Mouse (Mus musculus) thymus, adult 2 months (tissue): ENCODE data around the gene Dapk1.

ENCODE experiments used
- CTCF ChIP-seq: fragments of 200-500 bp; IDR thresholded peaks from 2 replicates; pipeline ENCODE4 v1.5.1; 2012; ENCODE audit warnings: mild to moderate bottlenecking, control low read depth, low read length, moderate library complexity, borderline replicate concordance; ENCODE audit not compliant: control insufficient read depth, poor library complexity, insufficient read depth; ENCODE audit errors: extremely low read depth
- POLR2A ChIP-seq: fragments of 200-500 bp; IDR thresholded peaks from 2 replicates; pipeline ENCODE4 v1.6.1; 2012; ENCODE audit warnings: mild to moderate bottlenecking, low read length, control low read depth, moderate library complexity; ENCODE audit not compliant: control insufficient read depth, poor library complexity, insufficient read depth; ENCODE audit errors: extremely low read depth

DNA sequence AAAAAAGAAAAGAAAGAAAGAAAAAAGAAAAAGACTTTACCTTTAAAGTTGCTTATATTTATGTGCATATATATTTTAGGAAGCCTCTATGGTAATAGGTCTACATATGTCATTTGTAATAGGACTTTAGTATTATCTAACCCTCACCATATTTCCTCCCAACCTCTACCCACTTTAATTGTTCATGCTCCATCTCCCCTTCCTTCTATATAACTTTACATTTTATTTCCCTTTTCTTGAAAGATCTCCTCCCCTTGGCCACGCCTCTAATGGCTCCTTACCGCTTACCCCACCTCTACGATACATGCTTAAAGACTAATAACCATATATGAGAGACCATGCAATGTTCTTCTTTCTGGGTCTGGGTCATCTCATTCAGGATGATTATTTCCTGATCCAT is 45.0 kb downstream of the Dapk1 start:
- TF ChIP-seq CTCF (no peak), POLR2A (no peak)
